Mouse (Mus musculus) liver, embryonic 11.5 days (tissue): ENCODE results near the gene Slc1a1. TPM values are rescaled to one million over a fixed set of nuclear protein-coding genes. Genes with fewer than 3 reads are reported as not detected.
A peak's percentile ranks its signal among the peaks of the same experiment; 100 is the strongest.

ENCODE experiments used
- ATAC-seq: fragments of 200-750 bp; cut with Nextera tagmentation; replicated peaks from 2 replicates; pipeline ENCODE4 v1.8.0; 2017; ENCODE audit warnings: moderate number of reproducible peaks, mild to moderate bottlenecking, moderate TSS enrichment, moderate library complexity; ENCODE audit not compliant: low FRiP score
- DNase-seq: peaks from one replicate; pipeline ENCODE4 v3.0.0-alpha.2; 2017; ENCODE audit warnings: low spot score
- H3K27ac ChIP-seq: fragments of 300-500 bp; sonication (generic); 2 replicates; pipeline ENCODE4 v1.5.1; 2014; ENCODE audit warnings: mild to moderate bottlenecking, low read depth, low read length, control low read depth
- H3K27me3 ChIP-seq: fragments of 300-500 bp; sonication (generic); replicated peaks from 2 replicates; pipeline ENCODE4 v1.6.1; 2014; ENCODE audit warnings: low read length, mixed read lengths; ENCODE audit not compliant: control insufficient read depth, insufficient read depth
- H3K36me3 ChIP-seq: fragments of 300-500 bp; sonication (generic); 2 replicates; pipeline ENCODE4 v1.6.1; 2014; ENCODE audit warnings: mild to moderate bottlenecking, low read length, moderate library complexity, mixed read lengths; ENCODE audit not compliant: control insufficient read depth, insufficient read depth
- H3K4me1 ChIP-seq: fragments of 300-500 bp; sonication (generic); replicated peaks from 2 replicates; pipeline ENCODE4 v1.6.1; 2014; ENCODE audit warnings: low read length, mixed read lengths; ENCODE audit not compliant: control insufficient read depth, insufficient read depth
- H3K4me2 ChIP-seq: fragments of 300-500 bp; sonication (generic); 2 replicates; pipeline ENCODE4 v1.6.1; 2014; ENCODE audit warnings: mild to moderate bottlenecking, control low read depth, moderate library complexity
- H3K4me3 ChIP-seq: fragments of 300-500 bp; sonication (generic); 2 replicates; pipeline ENCODE4 v1.5.1; 2014; ENCODE audit warnings: low read depth, low read length, control low read depth
- H3K9ac ChIP-seq: fragments of 300-500 bp; sonication (generic); 2 replicates; pipeline ENCODE4 v1.6.1; 2014; ENCODE audit warnings: low read depth, low read length, control low read depth
- H3K9me3 ChIP-seq: fragments of 300-500 bp; sonication (generic); 2 replicates; pipeline ENCODE4 v1.6.1; 2016; ENCODE audit warnings: low read length, inconsistent platforms, mixed read lengths; ENCODE audit not compliant: control insufficient read depth
- WGBS: fragments of 180-500 bp; shearing (Covaris S2); extraction: QIAGEN DNeasy Blood & Tissue Kit; methylation state at CpG from one replicate; pipeline ENCODE4 v1.1.7; 2014; 5-methylcytosine and 5-hydroxymethylcytosine counted together
- polyA plus RNA-seq: library from polyadenylated mRNA; unstranded; fragments of >200 nt; fragmentation: Nextera tagmentation; extraction: Ambion mirVana; gene quantifications from 2 replicates; pipeline ENCODE4 v1.2.1, GENCODE M21; 2014

Gene Slc1a1
- polyA plus RNA-seq, 1 experiment from 2014 or later = 0.05 TPM

- no peak overlapping the region for H3K9ac ChIP-seq
- H3K4me2 ChIP-seq = no peak overlapping the region
- no peak overlapping the region for H3K27ac ChIP-seq
- H3K9me3 ChIP-seq = no peaks in the 10 kb centered on the region
- H3K4me3 ChIP-seq = no peak overlapping the region
- no peaks in the 10 kb centered on the region for H3K4me1 ChIP-seq
- WGBS = 86% methylated on average over 11 of the region's 11 CpGs
- no peaks in the 10 kb centered on the region for H3K27me3 ChIP-seq
- ATAC-seq (no peak), DNase-seq (no peak)
- H3K36me3 ChIP-seq = no peaks in the 10 kb centered on the region
Observed at GRCm38 (mm10) chr19:28806821-28807496, 27.9 kb upstream of the Slc1a1 start.

GRCm38 (mm10) chr19:28807497-28807871 lies 27.4 kb upstream of the Slc1a1 start:
- no peak overlapping the region for H3K4me2 ChIP-seq
- no peaks in the 10 kb centered on the region for H3K27me3 ChIP-seq
- H3K36me3 ChIP-seq = no peaks in the 10 kb centered on the region
- H3K9ac ChIP-seq = no peak overlapping the region
- 65% methylated on average over 2 of the region's 2 CpGs for WGBS
- ATAC-seq = no peak
- no peak overlapping the region for H3K27ac ChIP-seq
- H3K4me3 ChIP-seq = no peak overlapping the region
- H3K4me1 ChIP-seq = no peaks in the 10 kb centered on the region
- H3K9me3 ChIP-seq = no peaks in the 10 kb centered on the region
- no peak for DNase-seq

GRCm38 (mm10) chr19:28818286-28818685 lies 16.6 kb upstream of the Slc1a1 start:
- no peaks in the 10 kb centered on the region for H3K36me3 ChIP-seq
- ATAC-seq (no peak), DNase-seq (no peak)

GRCm38 (mm10) chr19:28827697-28828328 lies 7.0 kb upstream of the Slc1a1 start:
- no peaks in the 10 kb centered on the region for H3K4me1 ChIP-seq
- H3K4me3 ChIP-seq = no peak overlapping the region
- H3K36me3 ChIP-seq = no peaks in the 10 kb centered on the region
- H3K4me2 ChIP-seq = no peak overlapping the region
- H3K27ac ChIP-seq = no peak overlapping the region
- no peak overlapping the region for H3K9ac ChIP-seq
- ATAC-seq (no peak), DNase-seq (no peak)
- 74% methylated on average over 15 of the region's 15 CpGs for WGBS
- H3K9me3 ChIP-seq = no peaks in the 10 kb centered on the region
- no peaks in the 10 kb centered on the region for H3K27me3 ChIP-seq

More at GRCm38 (mm10) chr19:28818286-28818685, 16.6 kb upstream of the Slc1a1 start:
- no peak overlapping the region for H3K4me3 ChIP-seq
- no peaks in the 10 kb centered on the region for H3K27me3 ChIP-seq
- 66% methylated on average over 4 of the region's 4 CpGs for WGBS
- H3K4me2 ChIP-seq = no peak overlapping the region
- H3K27ac ChIP-seq = no peak overlapping the region
- H3K9me3 ChIP-seq = no peaks in the 10 kb centered on the region
- H3K9ac ChIP-seq = no peak overlapping the region
- no peaks in the 10 kb centered on the region for H3K4me1 ChIP-seq

GRCm38 (mm10) chr19:28831324-28831723 lies 3.5 kb upstream of the Slc1a1 start:
- Histone ChIP-seq H3K9ac (no peak overlapping the region), H3K4me2 (no peak overlapping the region), H3K4me1 (no peaks in the 10 kb centered on the region), H3K4me3 (no peak overlapping the region), H3K27ac (no peak overlapping the region), H3K36me3 (no peaks in the 10 kb centered on the region), H3K27me3 (peaks cover 21% of the 10 kb centered on the region), H3K9me3 (no peaks in the 10 kb centered on the region)
- no peak for ATAC-seq
- no peak for DNase-seq

- no peaks in the 10 kb centered on the region for H3K9me3 ChIP-seq
- H3K4me3 ChIP-seq = no peak overlapping the region
- ATAC-seq (no peak), DNase-seq (no peak)
- no peaks in the 10 kb centered on the region for H3K4me1 ChIP-seq
- no peak overlapping the region for H3K4me2 ChIP-seq
- H3K9ac ChIP-seq = no peak overlapping the region
- peaks cover 27% of the 10 kb centered on the region for H3K27me3 ChIP-seq
- no peak overlapping the region for H3K27ac ChIP-seq
- H3K36me3 ChIP-seq = no peaks in the 10 kb centered on the region
- 82% methylated on average over 3 of the region's 3 CpGs for WGBS
Observed at GRCm38 (mm10) chr19:28832605-28833004, 2.2 kb upstream of the Slc1a1 start.

GRCm38 (mm10) chr19:28834388-28834787 lies 461 bp upstream of the Slc1a1 start:
- no peaks in the 10 kb centered on the region for H3K4me1 ChIP-seq
- no peaks in the 10 kb centered on the region for H3K36me3 ChIP-seq
- H3K4me3 ChIP-seq = peak overlapping the region; percentile 44
- 16% methylated on average over 10 of the region's 10 CpGs for WGBS
- peak overlapping the region; percentile 65 for H3K4me2 ChIP-seq
- H3K27me3 ChIP-seq = peaks cover 27% of the 10 kb centered on the region
- H3K9me3 ChIP-seq = no peaks in the 10 kb centered on the region
- H3K27ac ChIP-seq = no peak overlapping the region
- DNase-seq (no peak), ATAC-seq (no peak)
- no peak overlapping the region for H3K9ac ChIP-seq

GRCm38 (mm10) chr19:28835500-28835864 lies 633 bp downstream of the Slc1a1 start:
- Histone ChIP-seq H3K27ac (no peak overlapping the region), H3K9me3 (no peaks in the 10 kb centered on the region), H3K4me3 (peak overlapping the region; percentile 44), H3K9ac (no peak overlapping the region), H3K27me3 (peaks cover 27% of the 10 kb centered on the region), H3K4me1 (no peaks in the 10 kb centered on the region), H3K36me3 (no peaks in the 10 kb centered on the region), H3K4me2 (peak overlapping the region; percentile 65)
- ATAC-seq = no peak
- DNase-seq = no peak
- 13% methylated on average over 9 of the region's 9 CpGs for WGBS

- no peak for DNase-seq
- H3K9ac ChIP-seq = no peak overlapping the region
- H3K27me3 ChIP-seq = peaks cover 27% of the 10 kb centered on the region
- no peak for ATAC-seq
- H3K4me2 ChIP-seq = no peak overlapping the region
- H3K27ac ChIP-seq = no peak overlapping the region
- H3K4me1 ChIP-seq = no peaks in the 10 kb centered on the region
- H3K4me3 ChIP-seq = no peak overlapping the region
- H3K9me3 ChIP-seq = no peaks in the 10 kb centered on the region
- no peaks in the 10 kb centered on the region for H3K36me3 ChIP-seq
- WGBS = 56% methylated on average over 3 of the region's 3 CpGs
Observed at GRCm38 (mm10) chr19:28836116-28836515, 1.3 kb downstream of the Slc1a1 start.
